In the genomic region with DNA sequence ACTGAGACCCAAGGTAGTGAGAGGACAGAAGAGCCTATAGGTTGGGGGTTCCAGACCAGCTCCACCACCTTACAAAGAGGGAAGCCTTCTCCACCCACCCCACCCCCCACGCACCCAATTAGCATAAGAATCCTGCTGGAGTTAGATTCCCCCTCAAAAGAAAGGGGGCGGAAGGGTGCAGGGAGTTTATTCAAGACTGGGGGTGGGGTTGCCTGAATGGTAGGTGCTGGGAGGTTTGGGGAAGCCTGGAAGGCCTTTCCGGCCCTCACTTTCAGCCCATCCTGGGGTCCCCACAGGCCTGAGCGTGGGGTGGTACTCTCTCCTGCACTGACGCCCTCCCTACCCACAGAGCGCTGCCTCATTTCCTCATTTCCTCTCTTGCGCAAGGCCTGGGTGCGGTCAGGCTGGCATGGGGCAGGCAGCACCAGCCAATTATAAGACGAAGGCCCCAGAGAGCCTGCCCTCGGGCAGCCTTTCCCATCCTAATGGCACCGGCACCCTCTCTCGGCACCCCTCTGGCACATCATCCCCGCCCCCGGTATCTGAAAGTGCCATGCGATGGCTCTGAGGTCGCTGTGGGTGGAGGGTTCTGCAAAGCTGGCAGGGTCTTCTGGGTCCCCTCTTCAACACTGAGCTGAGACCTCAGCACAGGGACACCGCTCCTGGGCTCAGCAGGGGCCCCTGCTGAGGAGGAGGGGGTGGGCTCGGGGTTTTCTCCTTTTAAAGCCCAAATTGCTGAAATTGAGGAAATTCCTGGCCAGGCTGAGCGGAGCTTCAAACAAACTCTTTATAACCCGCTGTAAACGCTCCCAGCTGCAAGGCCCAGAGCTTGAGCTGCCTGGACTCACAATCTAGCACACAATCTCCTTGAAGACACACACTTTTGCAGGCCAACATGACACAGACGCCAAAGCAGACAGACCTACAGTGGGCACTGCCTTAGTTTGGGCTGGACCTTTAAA, we compare ENCODE assay signal across 8 mouse cellular contexts. TPM values are rescaled to one million over a fixed set of nuclear protein-coding genes. Genes with fewer than 3 reads are reported as not detected.
DNase-seq lines count a peak whose midpoint lies in the region; ATAC-seq and TF ChIP-seq lines count a peak whose summit lies in the region.

No protein-coding gene starts in this region.

- no peak for TF ChIP-seq CTCF in E14TG2a.4 (conservative IDR thresholded peaks at IDR 0.05; ENCODE audit: low read length)
- TF ChIP-seq CTCF in gastrocnemius, adult 2 months (IDR thresholded peaks at IDR 0.05), result no peak
- TF ChIP-seq CTCF in lung, embryonic 14.5 days (IDR thresholded peaks at IDR 0.05; ENCODE audit: low read depth), result no peak

- peak; percentile 33 for ATAC-seq in intestine, embryonic 16.5 days
- ATAC-seq in lung, embryonic 14.5 days (ENCODE audit: insufficient read depth), result no peak

- H3K4me3 ChIP-seq in E14TG2a.4 (replicated peaks; ENCODE audit: low read length), result peak overlapping the region; percentile 94
- peak overlapping the region; percentile 76 for H3K4me3 ChIP-seq in gastrocnemius, adult 2 months
- peak overlapping the region; percentile 69 for H3K4me3 ChIP-seq in intestine, embryonic 16.5 days (ENCODE audit: low read length)
- H3K4me3 ChIP-seq in lung, embryonic 14.5 days (ENCODE audit: low read depth, low read length), result peak overlapping the region; percentile 51

- WGBS in intestine, embryonic 16.5 days, result 17% methylated on average over 22 of the region's 22 CpGs
- 15% methylated on average over 22 of the region's 22 CpGs for WGBS in lung, embryonic 14.5 days

- peaks cover 70% of the 10 kb centered on the region for H3K4me1 ChIP-seq in E14TG2a.4 (replicated peaks; ENCODE audit: low read depth, low read length)
- H3K4me1 ChIP-seq in intestine, embryonic 16.5 days (ENCODE audit: control insufficient read depth, insufficient read depth, low read length), result peaks cover 39% of the 10 kb centered on the region
- peaks cover 25% of the 10 kb centered on the region for H3K4me1 ChIP-seq in lung, embryonic 14.5 days (ENCODE audit: insufficient read depth)

- H3K27me3 ChIP-seq in E14TG2a.4 (ENCODE audit: insufficient read depth, low read length), result no peaks in the 10 kb centered on the region
- no peaks in the 10 kb centered on the region for H3K27me3 ChIP-seq in intestine, embryonic 16.5 days (replicated peaks; ENCODE audit: control insufficient read depth, insufficient read depth, low read length)
- H3K27me3 ChIP-seq in lung, embryonic 14.5 days (ENCODE audit: insufficient read depth, low read length), result no peaks in the 10 kb centered on the region

- intact Hi-C loops in gastrocnemius, adult 2 months (cut with DNase I), result no loop called here

- peak; percentile 84 for DNase-seq in adipocyte (ENCODE audit: low spot score)
- peak; percentile 79 for DNase-seq in gastrocnemius, adult 2 months
- peak; percentile 65 for DNase-seq in lung, embryonic 14.5 days
- peak; percentile 63 for DNase-seq in ovary, postnatal 36 days (ENCODE audit: low spot score)
- no peak for DNase-seq in right cerebral cortex, postnatal 10 days (ENCODE audit: low spot score in 2 of 2)
- no peak for DNase-seq in thymus, postnatal 0 days (ENCODE audit: low spot score)

- no peaks in the 10 kb centered on the region for H3K9me3 ChIP-seq in E14TG2a.4 (ENCODE audit: low read length)
- no peaks in the 10 kb centered on the region for H3K9me3 ChIP-seq in intestine, embryonic 16.5 days (ENCODE audit: control insufficient read depth, low read length)
- no peaks in the 10 kb centered on the region for H3K9me3 ChIP-seq in lung, embryonic 14.5 days (ENCODE audit: low read depth, low read length)

- H3K4me2 ChIP-seq in intestine, embryonic 16.5 days (ENCODE audit: low read depth, low read length), result peak overlapping the region; percentile 96
- peak overlapping the region; percentile 81 for H3K4me2 ChIP-seq in lung, embryonic 14.5 days

- H3K27ac ChIP-seq in gastrocnemius, adult 2 months, result peak overlapping the region; percentile 99
- peak overlapping the region; percentile 69 for H3K27ac ChIP-seq in intestine, embryonic 16.5 days (ENCODE audit: low read length)
- peak overlapping the region; percentile 81 for H3K27ac ChIP-seq in lung, embryonic 14.5 days (ENCODE audit: low read depth)

- H3K9ac ChIP-seq in intestine, embryonic 16.5 days (ENCODE audit: low read depth, low read length), result peak overlapping the region; percentile 55
- peak overlapping the region; percentile 62 for H3K9ac ChIP-seq in lung, embryonic 14.5 days

- H3K36me3 ChIP-seq in E14TG2a.4 (ENCODE audit: insufficient read depth, low read length), result peaks cover 34% of the 10 kb centered on the region
- 0 out of 2 replicates have a peak, but pooled peaks cover 3% of the 10 kb centered on the region for H3K36me3 ChIP-seq in intestine, embryonic 16.5 days (ENCODE audit: control insufficient read depth, insufficient read depth, low read length)
- H3K36me3 ChIP-seq in lung, embryonic 14.5 days (ENCODE audit: insufficient read depth), result peaks cover 40% of the 10 kb centered on the region

RNA-seq across cellular contexts. Expression of a gene that starts 11.8 kb away (rescaled TPM):
- total RNA-seq in gastrocnemius, adult 2 months (2021), result 1 to 10 TPM; 1.2 to 1.3 TPM
- polyA plus RNA-seq in intestine, embryonic 16.5 days (2015; fragmentation: Nextera tagmentation; extraction: Ambion mirVana), result 9.5 and 10.3 TPM in 2 replicates
- polyA plus RNA-seq in lung, embryonic 14.5 days (2014; fragmentation: Nextera tagmentation; extraction: Ambion mirVana), result 1.4 and 2.6 TPM in 2 replicates
- polyA plus RNA-seq in thymus, postnatal 0 days (2015; fragmentation: Nextera tagmentation; extraction: Ambion mirVana), result 65.6 and 68.7 TPM in 2 replicates

RNA-seq across cellular contexts. Expression of a gene that starts 13.8 kb away (rescaled TPM):
- 10 to 100 TPM in 1 of 2 experiments, 1 to 10 TPM in 1; 9.9 to 11.9 TPM for total RNA-seq in gastrocnemius, adult 2 months (2021)
- 13.6 and 14.7 TPM in 2 replicates for polyA plus RNA-seq in intestine, embryonic 16.5 days (2015; fragmentation: Nextera tagmentation; extraction: Ambion mirVana)
- 38.5 and 38.7 TPM in 2 replicates for polyA plus RNA-seq in lung, embryonic 14.5 days (2014; fragmentation: Nextera tagmentation; extraction: Ambion mirVana)
- 6.0 and 7.4 TPM in 2 replicates for polyA plus RNA-seq in thymus, postnatal 0 days (2015; fragmentation: Nextera tagmentation; extraction: Ambion mirVana)

RNA-seq across cellular contexts. Expression of a gene that starts 26.9 kb away (rescaled TPM):
- not detected for total RNA-seq in gastrocnemius, adult 2 months (2021)
- polyA plus RNA-seq in intestine, embryonic 16.5 days (2015; fragmentation: Nextera tagmentation; extraction: Ambion mirVana), result 0.13 TPM in 1 of 2 replicates, not detected in the other
- polyA plus RNA-seq in lung, embryonic 14.5 days (2014; fragmentation: Nextera tagmentation; extraction: Ambion mirVana), result 0.38 and 0.82 TPM in 2 replicates
- polyA plus RNA-seq in thymus, postnatal 0 days (2015; fragmentation: Nextera tagmentation; extraction: Ambion mirVana), result 0.17 and 0.26 TPM in 2 replicates

RNA-seq across cellular contexts. Expression of a gene that starts 35.7 kb away (rescaled TPM):
- 10 to 100 TPM; 14.2 TPM for total RNA-seq in gastrocnemius, adult 2 months (2021)
- 74.2 and 77.6 TPM in 2 replicates for polyA plus RNA-seq in intestine, embryonic 16.5 days (2015; fragmentation: Nextera tagmentation; extraction: Ambion mirVana)
- polyA plus RNA-seq in lung, embryonic 14.5 days (2014; fragmentation: Nextera tagmentation; extraction: Ambion mirVana), result 63.1 and 64.0 TPM in 2 replicates
- polyA plus RNA-seq in thymus, postnatal 0 days (2015; fragmentation: Nextera tagmentation; extraction: Ambion mirVana), result 53.5 and 55.1 TPM in 2 replicates

RNA-seq across cellular contexts. Expression of a gene that starts 39.0 kb away (rescaled TPM):
- 1 to 10 TPM; 5.8 to 8.8 TPM for total RNA-seq in gastrocnemius, adult 2 months (2021)
- polyA plus RNA-seq in intestine, embryonic 16.5 days (2015; fragmentation: Nextera tagmentation; extraction: Ambion mirVana), result 33.2 and 38.4 TPM in 2 replicates
- polyA plus RNA-seq in lung, embryonic 14.5 days (2014; fragmentation: Nextera tagmentation; extraction: Ambion mirVana), result 59.1 and 68.1 TPM in 2 replicates
- polyA plus RNA-seq in thymus, postnatal 0 days (2015; fragmentation: Nextera tagmentation; extraction: Ambion mirVana), result 32.2 and 33.7 TPM in 2 replicates

Comparison
In these comparisons a context has a peak if more than half of its experiments do, and no peak if none do; other contexts are left out.
1. DNase-seq: peak in adipocyte (single experiment), gastrocnemius, adult 2 months (single experiment), lung, embryonic 14.5 days (single experiment) and ovary, postnatal 36 days (single experiment); none in right cerebral cortex, postnatal 10 days (0 of 2) and thymus, postnatal 0 days (single experiment).
2. Peak in every context shown above with its lines, with median percentiles within 50 percentile points of each other: H3K4me3 ChIP-seq and H3K27ac ChIP-seq.